Mouse (Mus musculus) frontal cortex, postnatal 36 days (tissue): ENCODE measurements around the gene Eri2.
"Not testable (repeated sequence)": the region's sequence is repeated elsewhere in the genome, so short reads cannot be mapped to it uniquely, and the experiment has no call there.

Experiments
- DNase-seq, 2 experiments: peaks; one replicate each; pipeline ENCODE4 v3.0.0; 2022; ENCODE audit warnings: low spot score in 2 of 2

Gene Eri2

DNA sequence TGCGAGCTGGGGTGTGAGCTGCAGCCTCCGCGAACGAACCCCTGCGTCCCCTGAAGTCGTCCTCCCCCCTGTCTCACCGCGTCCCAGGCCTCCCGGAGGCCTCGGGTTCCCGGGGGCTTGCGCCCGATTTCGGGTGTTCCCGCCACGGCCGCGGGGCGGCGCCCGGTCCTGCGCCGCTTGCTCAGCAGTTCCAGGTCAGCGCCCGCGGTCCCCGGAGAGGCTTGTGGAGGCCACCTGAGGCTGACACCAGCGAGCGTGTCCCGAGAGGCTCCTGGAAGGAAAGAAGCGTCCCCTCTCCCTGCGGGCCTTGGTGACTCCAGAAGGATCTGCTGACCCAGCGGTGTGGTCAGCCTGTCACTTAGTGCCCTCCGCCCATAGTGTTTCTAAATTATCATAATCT lies 49.5 kb downstream of the Eri2 start:
- no peak for DNase-seq

DNA sequence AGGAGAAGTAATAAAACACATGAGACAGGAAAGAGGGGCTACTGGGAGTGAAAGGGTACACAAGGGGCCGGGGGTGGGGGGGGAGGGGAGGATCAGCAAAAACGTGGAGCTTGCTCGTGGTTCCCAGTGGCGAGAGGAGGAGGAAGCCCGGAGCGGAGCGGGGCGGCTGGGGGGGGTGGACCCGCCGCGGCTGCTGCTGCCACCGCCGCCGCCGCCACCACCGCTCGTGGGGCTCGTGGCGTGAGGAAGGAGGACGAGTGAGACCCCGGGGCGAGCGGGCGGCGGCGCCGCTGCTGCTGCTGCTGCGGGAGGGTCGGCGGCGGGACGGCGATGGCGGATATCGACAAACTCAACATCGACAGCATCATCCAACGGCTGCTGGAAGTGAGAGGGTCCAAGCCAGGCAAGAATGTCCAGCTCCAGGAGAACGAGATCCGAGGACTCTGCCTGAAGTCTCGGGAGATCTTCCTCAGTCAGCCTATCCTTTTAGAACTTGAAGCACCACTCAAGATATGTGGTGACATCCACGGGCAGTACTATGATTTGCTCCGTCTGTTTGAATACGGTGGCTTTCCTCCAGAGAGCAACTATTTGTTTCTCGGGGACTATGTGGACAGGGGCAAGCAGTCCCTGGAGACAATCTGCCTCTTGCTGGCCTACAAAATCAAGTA lies 53.9 kb downstream of the Eri2 start:
- not testable (repeated sequence) for DNase-seq

GRCm38 (mm10) chr7:119738877-119739276 lies 55.0 kb downstream of the Eri2 start:
- no peak for DNase-seq

DNA sequence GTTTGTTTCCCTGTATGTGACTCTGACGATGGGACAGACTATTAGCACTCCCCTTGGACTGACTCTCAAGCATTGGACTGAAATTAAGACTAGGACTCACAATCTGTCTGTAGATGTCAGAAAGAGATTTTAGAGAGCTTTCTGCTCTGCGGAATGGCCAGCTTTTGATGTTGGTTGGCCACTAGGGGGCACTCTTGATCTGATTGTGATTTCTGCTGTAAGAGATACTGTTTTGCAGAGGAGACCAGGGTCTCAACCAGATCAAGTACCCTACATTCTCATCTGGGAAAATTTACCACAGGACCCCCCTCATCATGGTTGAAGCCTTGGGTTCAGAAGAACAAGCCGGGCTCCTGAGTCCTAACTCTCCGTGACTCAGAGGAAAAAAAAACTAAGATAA lies 62.6 kb downstream of the Eri2 start:
- not testable (repeated sequence) for DNase-seq

DNA sequence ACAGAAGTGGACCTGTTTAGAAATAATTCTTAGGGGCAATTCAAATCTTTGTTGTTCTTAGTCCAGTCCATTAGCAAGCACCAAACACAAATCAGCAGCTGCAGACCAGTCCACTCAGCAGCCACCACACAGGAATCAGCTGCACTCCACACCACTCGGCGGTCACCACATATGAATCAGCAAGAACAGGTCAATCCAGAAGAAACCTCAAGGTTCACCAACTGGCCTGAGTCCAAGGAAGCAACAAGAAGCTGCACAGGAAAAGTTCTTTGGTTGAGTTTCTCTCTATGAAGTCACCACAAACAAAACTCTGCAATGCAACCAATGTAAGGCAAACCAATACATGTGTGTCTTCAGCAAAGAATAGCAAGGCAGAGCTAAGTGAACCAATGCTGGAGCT lies 66.2 kb downstream of the Eri2 start:
- DNase-seq = no peak

- peak in 1 of 2 experiments; percentile 15 for DNase-seq
Measured at GRCm38 (mm10) chr7:119720947-119721310, 72.9 kb downstream of the Eri2 start.

DNA sequence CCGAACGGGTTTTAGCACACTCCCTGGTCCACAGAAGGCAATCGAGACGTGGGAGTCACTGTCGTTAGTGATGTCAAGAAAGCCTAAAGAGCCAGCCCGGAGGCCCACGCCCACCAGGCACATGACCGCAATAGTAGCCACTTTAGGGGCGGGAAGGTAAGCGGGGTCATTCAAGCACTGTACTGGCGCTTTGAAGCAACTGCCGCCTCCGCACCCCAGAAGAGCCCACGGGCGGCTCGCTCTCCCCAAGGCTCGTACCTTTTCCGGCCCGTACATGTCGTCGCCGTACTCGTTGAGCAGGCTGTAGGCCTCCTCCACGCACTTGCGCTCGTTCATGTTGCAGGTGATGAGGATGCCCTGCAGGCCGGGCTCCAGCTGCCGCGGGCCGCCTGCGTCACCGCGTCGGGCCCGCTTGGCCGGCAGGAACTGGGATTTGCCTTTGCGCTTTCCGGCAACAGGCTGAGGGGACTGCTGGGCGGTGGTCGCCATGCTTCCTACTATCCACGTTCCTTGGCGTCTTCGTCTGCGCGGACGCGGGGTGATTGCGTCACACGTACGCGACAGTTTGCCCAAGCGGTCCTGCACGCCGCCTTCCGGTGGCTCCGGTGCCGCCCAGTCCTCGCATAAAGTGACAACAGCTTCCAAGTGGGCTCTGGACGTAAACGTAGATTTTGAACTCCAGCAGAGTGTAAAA lies 73.5 kb downstream of the Eri2 start, which contains the start of gene Thumpd1:
Gene Thumpd1, minus strand, starts transcription at position 546 of the 694 bp plus-strand sequence.
- peak; percentile 93 to 97 for DNase-seq
